Mouse (Mus musculus) retina, embryonic 14.5 days (tissue): ENCODE data around the gene Pin4.

Experiments used
- DNase-seq: peaks from one replicate; pipeline ENCODE4 v3.0.0-alpha.2; 2015; ENCODE audit warnings: low spot score

Pin4 gene

GRCm38 (mm10) chrX:102156618-102157422 is 37.6 kb downstream of the Pin4 start, which contains the start of gene Ercc6l:
Ercc6l (minus strand) TSS chrX:102157091.
- DNase-seq = peak; percentile 92

DNA sequence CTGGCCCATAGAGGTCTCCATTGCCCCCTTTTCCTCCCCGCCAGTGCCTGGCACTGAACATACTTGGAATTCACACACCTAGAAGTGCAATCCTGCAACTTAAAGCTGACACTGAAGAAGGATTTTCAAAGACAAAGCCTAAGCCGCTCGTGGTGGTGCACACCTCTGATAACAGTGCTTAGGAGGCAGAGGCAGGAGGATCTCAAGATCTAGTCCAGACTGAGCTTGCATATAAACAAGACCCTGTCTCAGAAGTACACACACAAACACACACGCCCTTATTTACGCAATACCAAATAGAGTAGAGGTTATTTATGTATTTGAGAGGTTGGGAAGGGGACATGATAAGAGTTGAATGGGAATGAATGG is 38.2 kb downstream of the Pin4 start:
- DNase-seq = no peak

DNA sequence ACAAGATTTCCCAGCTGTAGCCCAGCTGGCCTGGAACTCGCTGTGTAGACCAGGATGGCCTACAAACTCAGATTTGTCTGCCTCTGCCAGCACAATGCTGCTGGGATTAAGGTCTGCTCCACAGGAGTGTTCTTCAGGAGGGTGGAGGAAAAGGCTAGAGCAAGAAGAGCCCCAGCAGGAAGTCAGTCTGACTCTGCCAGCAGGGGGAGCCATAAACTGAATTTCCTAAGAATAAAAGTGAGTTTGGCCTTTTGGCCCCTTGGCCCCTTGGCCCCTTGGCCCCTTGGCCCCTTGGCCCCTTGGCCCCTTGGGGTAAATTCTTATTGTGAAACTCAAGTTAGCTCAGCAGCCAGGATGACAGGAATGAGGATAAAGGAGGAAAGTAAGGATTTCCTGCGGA is 40.5 kb downstream of the Pin4 start:
- DNase-seq = peak; percentile 61

GRCm38 (mm10) chrX:102160528-102160927 is 41.3 kb downstream of the Pin4 start:
- no peak for DNase-seq

DNA sequence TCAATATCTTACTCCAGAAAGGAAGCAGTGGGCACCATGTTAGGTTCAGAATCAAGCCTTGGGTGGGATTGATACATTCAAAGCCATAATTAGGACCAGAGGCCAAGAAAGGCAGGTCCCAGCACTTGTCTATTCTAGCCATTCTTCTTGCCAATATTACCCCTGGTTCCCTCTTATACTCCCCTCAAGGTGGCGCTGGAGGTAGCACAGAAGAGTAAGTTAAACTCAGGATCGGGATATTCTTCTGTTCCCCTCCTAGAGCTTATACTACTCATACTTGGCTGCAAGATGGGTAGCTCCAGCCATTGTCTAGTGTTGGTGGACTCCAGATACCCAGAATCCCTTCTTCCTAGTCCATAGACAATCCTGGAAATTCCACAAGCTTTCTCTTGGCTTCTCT is 43.8 kb downstream of the Pin4 start:
- no peak for DNase-seq

GRCm38 (mm10) chrX:102163529-102163928 is 44.3 kb downstream of the Pin4 start:
- no peak for DNase-seq

GRCm38 (mm10) chrX:102166521-102166920 is 47.3 kb downstream of the Pin4 start:
- DNase-seq = no peak

- peak; percentile 38 for DNase-seq
Measured at GRCm38 (mm10) chrX:102166986-102167385, 47.7 kb downstream of the Pin4 start.

DNA sequence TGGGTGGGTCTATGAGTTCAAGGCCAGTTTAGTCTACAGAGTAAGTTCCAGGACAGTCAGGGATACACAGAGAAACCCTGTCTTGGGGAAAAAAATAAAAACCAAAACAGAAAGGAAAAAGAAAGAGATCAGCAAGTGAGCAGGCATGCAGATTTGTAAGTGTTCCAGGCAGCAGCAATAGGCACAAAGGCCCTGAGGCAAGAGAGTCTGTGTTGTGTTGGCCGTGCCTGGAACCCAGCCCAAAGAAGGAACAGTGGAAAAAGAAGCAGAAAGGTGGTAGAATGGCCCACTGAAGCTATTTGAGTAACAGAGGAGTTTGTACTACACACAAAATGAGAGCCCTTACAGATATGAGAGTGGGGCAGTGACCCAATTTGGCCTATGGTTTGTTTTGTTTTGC is 50.5 kb downstream of the Pin4 start:
- DNase-seq = no peak

DNA sequence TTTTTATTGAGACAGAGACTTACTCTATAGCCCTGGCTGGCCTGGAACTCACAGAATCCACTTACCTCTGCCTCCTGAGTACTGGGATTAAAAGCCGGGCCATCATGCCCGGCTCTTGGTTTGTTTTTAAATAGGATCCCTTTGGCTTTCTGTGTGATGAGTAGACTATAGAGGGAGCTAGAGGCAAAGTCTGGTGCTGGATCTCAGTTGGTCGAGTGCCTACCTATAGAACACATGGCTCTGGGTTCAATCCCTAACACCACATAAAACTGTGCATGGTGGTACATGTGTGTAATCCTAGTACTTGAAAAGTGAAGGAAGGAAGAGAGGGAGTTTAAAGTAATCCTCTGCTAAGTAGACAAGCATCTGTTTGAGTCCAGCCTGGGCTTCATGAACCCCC is 50.9 kb downstream of the Pin4 start:
- DNase-seq = no peak

GRCm38 (mm10) chrX:102170900-102171299 is 51.7 kb downstream of the Pin4 start:
- DNase-seq = no peak

DNA sequence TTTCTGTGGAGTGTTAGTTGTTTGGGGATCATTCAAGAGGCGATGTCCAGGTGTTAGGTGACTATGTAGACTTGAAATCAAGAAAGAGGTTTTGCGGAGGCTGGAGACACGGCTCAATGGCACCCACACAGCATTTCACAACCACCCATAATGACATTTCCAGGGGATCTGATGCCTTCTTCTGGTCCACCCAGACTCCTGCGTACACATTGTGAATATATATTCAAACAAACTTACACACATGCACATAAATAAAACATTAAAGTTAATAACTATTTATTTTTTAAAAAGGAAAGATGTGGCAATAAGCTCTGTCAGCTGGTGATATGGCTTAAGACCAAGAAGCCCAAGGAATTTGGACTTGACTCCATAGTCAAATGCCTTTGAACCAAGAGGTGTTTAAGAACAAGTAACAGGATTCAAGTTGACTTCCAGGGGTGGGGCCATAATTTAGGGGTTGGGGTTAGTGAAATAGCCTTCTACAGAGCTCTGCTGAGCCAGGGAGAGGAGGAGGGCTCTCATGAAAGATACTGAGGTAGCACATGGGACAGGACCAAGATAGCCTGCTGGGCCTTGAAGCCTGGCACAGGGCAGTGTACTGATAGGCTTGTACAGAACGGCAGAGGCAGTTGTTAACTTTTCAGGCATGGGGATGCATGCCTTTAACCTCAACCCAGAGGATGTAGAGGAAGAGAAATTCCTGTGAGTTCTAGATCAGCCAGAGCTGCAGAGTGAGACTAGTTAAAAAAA is 56.5 kb downstream of the Pin4 start:
- DNase-seq = no peak
